Mouse (Mus musculus) hindbrain, postnatal 0 days (tissue): ENCODE results near the gene Serinc4. TPM values are rescaled to one million over a fixed set of nuclear protein-coding genes. Genes with fewer than 3 reads are reported as not detected.

Experiments used
- ATAC-seq: fragments of 200-750 bp; cut with Nextera tagmentation; 2 replicates; pipeline ENCODE4 v1.8.0; 2017; ENCODE audit warnings: mild to moderate bottlenecking, moderate TSS enrichment, moderate library complexity
- DNase-seq: peaks from one replicate; pipeline ENCODE4 v3.0.0-alpha.2; 2015; ENCODE audit warnings: low spot score
- H3K27ac ChIP-seq: fragments of 300-500 bp; sonication (generic); 2 replicates; pipeline ENCODE4 v1.5.1; 2014; ENCODE audit warnings: mild to moderate bottlenecking
- H3K27me3 ChIP-seq: fragments of 300-500 bp; sonication (generic); 2 replicates; pipeline ENCODE4 v1.6.1; 2014; ENCODE audit warnings: low read length, mixed read lengths; ENCODE audit not compliant: insufficient read depth
- H3K36me3 ChIP-seq: fragments of 300-500 bp; sonication (generic); 2 replicates; pipeline ENCODE4 v1.6.1; 2014; ENCODE audit warnings: low read length, mixed read lengths; ENCODE audit not compliant: insufficient read depth
- H3K4me1 ChIP-seq: fragments of 300-500 bp; sonication (generic); 2 replicates; pipeline ENCODE4 v1.6.1; 2014; ENCODE audit warnings: antibody characterized with exemption, low read length, mixed read lengths; ENCODE audit not compliant: insufficient read depth
- H3K4me2 ChIP-seq: fragments of 300-500 bp; sonication (generic); 2 replicates; pipeline ENCODE4 v1.6.1; 2014; ENCODE audit warnings: low read depth, mild to moderate bottlenecking, low read length, moderate library complexity, mixed read lengths
- H3K4me3 ChIP-seq: fragments of 300-500 bp; sonication (generic); 2 replicates; pipeline ENCODE4 v1.5.1; 2014; ENCODE audit warnings: low read length
- H3K9ac ChIP-seq: fragments of 300-500 bp; sonication (generic); replicated peaks from 2 replicates; pipeline ENCODE4 v1.6.1; 2014; ENCODE audit warnings: mild to moderate bottlenecking, low read length, moderate library complexity, mixed read lengths
- H3K9me3 ChIP-seq: fragments of 300-500 bp; sonication (generic); 2 replicates; pipeline ENCODE4 v1.6.1; 2016; ENCODE audit warnings: low read length, mixed read lengths
- CTCF ChIP-seq: IDR thresholded peaks from 2 replicates; pipeline ENCODE4 v1.5.1; 2016; ENCODE audit warnings: antibody characterized with exemption, control low read depth, low read depth
- WGBS: fragments of 180-500 bp; shearing (Covaris S2); extraction: QIAGEN DNeasy Blood & Tissue Kit; methylation state at CpG from one replicate; pipeline ENCODE4 v1.1.7; 2014; 5-methylcytosine and 5-hydroxymethylcytosine counted together
- polyA plus RNA-seq: library from polyadenylated mRNA; unstranded; fragments of >200 nt; fragmentation: Nextera tagmentation; extraction: Ambion mirVana; gene quantifications from 2 replicates; pipeline ENCODE4 v1.2.1, GENCODE M21; 2015
- total RNA-seq: library from RNA; depleted of rRNA; stranded (reverse); fragments of >200 nt; gene quantifications from 2 replicates; pipeline ENCODE4 v1.2.3, GENCODE M21; 2014

Serinc4 gene
- total and polyA plus RNA-seq, 2 experiments from 2014 or later, result 1.1 to 1.3 TPM

DNA sequence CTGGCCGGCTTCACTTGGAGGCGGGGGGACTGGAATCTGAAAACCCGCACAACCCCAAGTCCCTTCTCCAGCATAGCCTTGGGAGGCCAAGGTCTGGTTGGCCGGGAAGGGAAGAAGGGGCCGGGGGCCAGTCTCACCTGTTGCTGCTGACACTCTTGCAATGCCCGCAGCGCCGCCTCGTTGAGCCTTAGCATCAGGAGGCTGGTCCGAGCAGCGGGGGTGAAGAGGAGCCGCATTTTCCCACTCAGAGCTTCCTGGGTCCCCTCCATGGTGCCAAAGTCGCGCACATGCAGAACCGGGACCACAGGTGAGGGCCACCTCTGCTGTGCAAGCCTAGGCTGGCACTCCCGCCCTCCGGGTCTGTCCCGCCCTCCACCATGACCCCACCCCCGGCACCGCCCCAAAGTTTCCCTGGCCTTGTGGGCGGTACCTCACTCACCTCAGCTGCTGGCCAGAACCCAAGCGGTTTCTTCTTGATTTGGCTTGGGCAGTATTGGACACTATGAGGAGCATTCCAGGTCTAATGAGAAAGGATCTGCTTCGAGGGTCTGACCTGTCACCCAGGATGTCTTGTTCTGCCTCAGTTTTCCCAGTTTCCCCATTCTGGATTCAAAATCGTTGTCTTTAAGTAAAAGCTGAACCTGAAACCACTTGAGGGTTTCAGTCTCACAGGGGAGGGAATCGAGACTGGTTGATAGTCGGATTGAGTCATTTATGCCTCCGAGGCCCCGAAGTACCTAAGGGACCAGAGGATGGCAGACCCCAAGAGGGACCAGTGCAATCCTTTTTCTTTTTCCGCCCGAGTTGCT lies 14.1 kb downstream of the Serinc4 start:
- Histone ChIP-seq H3K9me3 (no peaks in the 10 kb centered on the region), H3K4me1 (peaks cover 12% of the 10 kb centered on the region), H3K4me3 (peak overlapping the region; percentile 34), H3K27me3 (no peaks in the 10 kb centered on the region), H3K27ac (no peak overlapping the region), H3K9ac (peak overlapping the region; percentile 24; the same call in 1 of the 2 replicates), H3K4me2 (peak overlapping the region; percentile 71), H3K36me3 (peaks cover 9% of the 10 kb centered on the region)
- ATAC-seq, result no peak
- no peak for DNase-seq
- TF ChIP-seq CTCF, result no peak
- 3% methylated on average over 30 of the region's 30 CpGs for WGBS

DNA sequence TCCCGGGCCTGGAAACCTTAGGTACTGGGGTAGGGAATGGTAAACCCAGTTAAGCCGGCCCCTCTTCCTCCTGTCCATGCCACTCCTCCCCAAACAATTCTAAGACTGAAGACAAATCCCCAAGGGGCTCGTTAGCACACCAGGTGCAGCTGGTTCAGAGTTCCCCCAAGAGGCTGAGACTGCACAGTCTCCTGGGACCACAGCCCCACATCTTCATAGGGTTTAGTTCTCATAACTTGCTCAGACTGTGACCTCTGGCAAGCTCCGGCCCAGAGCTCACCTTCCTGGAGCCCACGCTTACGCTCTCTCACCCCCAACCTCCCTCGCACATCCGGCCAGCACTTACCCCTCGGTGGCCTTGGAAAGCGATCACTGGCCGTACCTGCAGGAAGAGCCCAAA lies 14.8 kb downstream of the Serinc4 start:
- peak overlapping the region; percentile 34 for H3K4me3 ChIP-seq
- no peak overlapping the region for H3K27ac ChIP-seq
- no peaks in the 10 kb centered on the region for H3K27me3 ChIP-seq
- TF ChIP-seq CTCF, result no peak
- H3K36me3 ChIP-seq, result peaks cover 15% of the 10 kb centered on the region
- ATAC-seq, result no peak
- H3K9me3 ChIP-seq, result no peaks in the 10 kb centered on the region
- 13% methylated on average over 11 of the region's 11 CpGs for WGBS
- H3K9ac ChIP-seq, result peak overlapping the region; percentile 24; the same call in 1 of the 2 replicates
- no peak for DNase-seq
- H3K4me1 ChIP-seq, result peaks cover 12% of the 10 kb centered on the region
- H3K4me2 ChIP-seq, result peak overlapping the region; percentile 71

DNA sequence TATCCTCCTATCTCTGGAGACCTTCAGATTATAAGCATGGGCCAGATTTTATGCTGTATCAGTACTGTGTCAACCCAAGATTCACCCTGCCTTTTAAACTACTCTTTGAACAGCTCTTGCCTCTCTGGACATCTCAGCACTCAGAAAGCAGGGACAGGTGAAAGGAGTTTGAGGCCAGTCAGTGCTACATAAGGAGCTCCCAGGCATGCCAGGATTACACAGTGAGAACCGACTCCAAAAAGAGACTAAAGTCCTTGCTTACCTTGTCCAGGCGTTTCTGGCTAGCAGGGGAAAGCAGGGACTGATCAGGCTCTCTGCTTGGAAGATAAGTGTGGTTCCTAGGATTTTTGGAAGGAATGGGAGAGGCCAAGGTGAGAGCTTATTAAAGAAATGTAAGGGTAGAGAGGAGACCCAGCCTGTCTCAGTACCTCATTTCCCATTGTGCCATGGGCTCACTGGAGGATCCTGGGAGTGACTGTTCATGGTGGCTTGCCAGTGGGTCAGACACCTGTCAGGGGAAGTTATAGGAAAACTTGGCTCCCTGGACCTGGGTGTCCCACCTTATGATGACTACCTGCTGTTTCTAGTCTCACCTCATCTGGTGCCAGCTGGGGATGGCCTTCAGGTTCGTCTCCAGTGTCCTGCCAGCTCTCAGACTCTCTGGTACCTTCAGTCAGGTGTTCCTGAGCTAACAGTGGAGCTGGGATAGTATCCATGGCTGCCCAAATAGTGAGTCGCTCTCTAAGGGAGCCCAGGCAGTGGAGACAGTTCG lies 15.6 kb downstream of the Serinc4 start:
- no peaks in the 10 kb centered on the region for H3K9me3 ChIP-seq
- H3K27ac ChIP-seq, result no peak overlapping the region
- no peak overlapping the region for H3K4me2 ChIP-seq
- H3K4me3 ChIP-seq, result no peak overlapping the region
- H3K27me3 ChIP-seq, result no peaks in the 10 kb centered on the region
- H3K4me1 ChIP-seq, result peaks cover 12% of the 10 kb centered on the region
- TF ChIP-seq CTCF, result no peak
- DNase-seq (no peak), ATAC-seq (no peak)
- WGBS, result 66% methylated on average over 5 of the region's 5 CpGs
- no peak overlapping the region for H3K9ac ChIP-seq
- H3K36me3 ChIP-seq, result peaks cover 15% of the 10 kb centered on the region

DNA sequence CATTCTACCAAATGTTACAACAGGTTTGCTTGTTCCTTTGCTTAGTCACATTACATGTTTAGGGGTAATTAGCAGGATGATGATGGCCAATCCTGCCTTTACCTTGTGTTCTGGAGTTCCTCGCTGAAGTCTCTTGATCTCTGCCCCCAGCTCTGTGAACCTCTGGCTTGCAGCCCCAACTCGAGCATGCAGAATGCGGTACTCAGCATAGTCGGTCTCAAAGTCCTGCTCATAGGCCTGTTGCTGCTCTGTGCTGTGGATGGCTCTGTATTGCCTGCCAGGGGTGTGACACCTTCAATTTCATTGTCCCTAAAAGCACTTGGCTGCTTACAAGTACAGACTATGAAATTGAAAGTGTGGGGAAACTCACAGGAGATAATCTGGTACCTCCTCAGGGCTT lies 16.8 kb downstream of the Serinc4 start:
- Histone ChIP-seq H3K9me3 (no peaks in the 10 kb centered on the region), H3K4me3 (no peak overlapping the region), H3K4me1 (peaks cover 12% of the 10 kb centered on the region), H3K27ac (no peak overlapping the region), H3K36me3 (peaks cover 26% of the 10 kb centered on the region), H3K4me2 (no peak overlapping the region), H3K9ac (no peak overlapping the region), H3K27me3 (no peaks in the 10 kb centered on the region)
- WGBS, result 80% methylated on average over 4 of the region's 4 CpGs
- no peak for TF ChIP-seq CTCF
- DNase-seq (no peak), ATAC-seq (no peak)

DNA sequence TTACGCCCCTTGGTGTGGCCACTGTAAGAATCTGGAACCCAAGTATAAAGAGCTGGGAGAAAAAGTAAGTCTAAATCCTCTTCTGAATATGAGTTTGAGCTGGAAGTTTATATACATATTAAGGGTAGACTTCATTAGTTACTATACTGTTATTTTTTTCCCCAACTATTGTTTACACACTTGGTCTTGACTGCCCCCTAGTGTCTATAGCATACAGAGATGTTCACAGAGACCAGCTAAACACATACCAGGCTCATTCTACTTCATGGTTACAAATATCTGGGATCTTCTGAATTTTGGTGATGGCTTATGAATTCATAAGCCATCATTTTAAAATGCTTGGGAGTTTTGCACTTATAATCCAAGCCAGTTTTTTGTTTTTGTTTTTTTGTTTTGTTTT lies 21.7 kb downstream of the Serinc4 start:
- H3K36me3 ChIP-seq, result peaks cover 70% of the 10 kb centered on the region
- ATAC-seq (no peak), DNase-seq (peak; percentile 53)
- H3K4me3 ChIP-seq, result no peak overlapping the region
- H3K27ac ChIP-seq, result no peak overlapping the region
- no peaks in the 10 kb centered on the region for H3K9me3 ChIP-seq
- 94% methylated on average over 1 of the region's 1 CpGs for WGBS
- no peak overlapping the region for H3K9ac ChIP-seq
- H3K27me3 ChIP-seq, result no peaks in the 10 kb centered on the region
- H3K4me1 ChIP-seq, result no peaks in the 10 kb centered on the region
- no peak overlapping the region for H3K4me2 ChIP-seq
- peak; percentile 57 for TF ChIP-seq CTCF

DNA sequence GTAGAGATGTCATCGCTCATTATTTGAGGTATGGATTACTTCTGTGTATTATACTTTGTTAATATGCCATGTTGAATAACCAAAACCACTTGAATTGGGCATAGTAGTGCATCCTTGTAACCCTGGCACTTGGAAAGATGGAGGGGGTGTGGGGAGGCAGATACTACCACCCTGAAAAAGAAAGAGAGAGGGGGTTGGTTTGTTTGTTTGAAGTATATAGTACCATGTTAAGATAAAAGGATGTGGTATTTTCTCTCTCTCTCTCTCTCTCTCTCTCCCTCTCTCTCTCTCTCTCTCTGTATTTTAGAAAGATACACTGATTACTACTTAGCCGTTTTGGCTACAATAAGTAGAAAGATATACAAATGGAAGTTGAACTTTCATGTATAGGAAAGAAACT lies 30.7 kb downstream of the Serinc4 start:
- WGBS, result 96% methylated on average over 2 of the region's 2 CpGs
- ATAC-seq (no peak), DNase-seq (no peak)
- no peak overlapping the region for H3K4me3 ChIP-seq
- no peaks in the 10 kb centered on the region for H3K27me3 ChIP-seq
- H3K4me2 ChIP-seq, result no peak overlapping the region
- no peak for TF ChIP-seq CTCF
- no peak overlapping the region for H3K9ac ChIP-seq
- no peaks in the 10 kb centered on the region for H3K4me1 ChIP-seq
- H3K36me3 ChIP-seq, result peaks cover 36% of the 10 kb centered on the region; the same call in 1 of the 2 replicates
- no peak overlapping the region for H3K27ac ChIP-seq
- H3K9me3 ChIP-seq, result no peaks in the 10 kb centered on the region
